Mouse (Mus musculus): Measurements from ENCODE around the gene Artn.

Artn gene

DNA sequence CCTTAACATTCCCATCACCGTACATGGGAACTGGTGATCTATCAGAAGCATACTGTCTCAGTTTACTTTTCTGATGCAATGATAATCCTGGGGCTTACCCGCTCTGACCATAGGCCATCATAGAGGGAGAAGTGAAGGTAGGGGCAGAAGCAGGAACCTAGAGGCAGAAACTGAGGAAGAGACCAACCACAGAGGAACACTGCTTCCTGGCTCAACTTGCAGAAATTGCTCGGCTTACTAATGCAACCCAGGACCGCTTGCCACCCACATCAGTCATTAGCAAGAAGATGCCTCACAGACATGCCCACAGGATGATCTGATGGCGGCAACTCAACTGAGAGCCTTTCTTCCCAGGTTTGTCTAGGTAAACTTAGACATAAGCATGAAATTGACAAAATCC is 10.8 kb downstream of the Artn start:
- no peak for DNase-seq (ENCODE audit: low read depth, low spot score)

- DNase-seq (ENCODE audit: low read depth, low spot score), result no peak
These were observed 11.3 kb downstream of the Artn start for GRCm38 (mm10) chr4:117918261-117918660.

DNA sequence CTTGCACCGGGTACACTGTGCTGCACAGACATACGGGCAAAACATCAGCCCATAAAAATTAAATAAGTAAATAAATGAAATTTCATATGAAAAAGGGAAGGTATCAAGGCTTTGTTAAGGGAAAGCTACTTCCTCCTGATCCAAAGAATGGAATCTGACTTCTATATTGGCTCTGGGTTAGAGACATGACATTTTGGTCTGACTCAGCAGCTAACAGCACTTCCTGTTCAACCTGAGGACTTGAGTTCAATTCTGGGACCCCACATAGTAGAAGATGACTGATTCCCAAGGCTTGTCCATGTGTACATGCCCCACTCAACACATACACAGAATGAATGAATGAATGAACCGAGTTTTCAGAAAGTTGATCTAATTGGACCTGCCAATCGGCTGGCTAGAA is 11.7 kb downstream of the Artn start:
- no peak for DNase-seq (ENCODE audit: low read depth, low spot score)

DNA sequence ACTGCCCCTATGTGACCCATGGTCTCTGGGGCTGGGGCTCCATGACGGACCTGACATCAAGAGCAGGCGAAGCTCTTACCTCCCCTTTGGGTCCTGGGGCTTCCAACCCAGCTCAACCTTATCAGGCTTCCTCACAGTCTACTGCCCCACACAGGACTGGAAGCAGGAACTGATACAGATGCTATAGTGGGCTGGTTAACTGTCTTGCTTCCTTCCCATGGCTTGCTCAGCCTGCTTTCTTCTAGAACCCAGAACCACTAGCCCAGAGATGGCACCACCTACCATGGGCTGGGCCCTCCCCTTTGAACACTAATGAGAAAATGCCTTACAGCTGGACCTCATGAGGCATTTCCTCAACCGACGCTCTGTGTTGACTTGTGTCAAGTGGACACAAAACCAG is 12.2 kb downstream of the Artn start:
- no peak for DNase-seq (ENCODE audit: low read depth, low spot score)

DNA sequence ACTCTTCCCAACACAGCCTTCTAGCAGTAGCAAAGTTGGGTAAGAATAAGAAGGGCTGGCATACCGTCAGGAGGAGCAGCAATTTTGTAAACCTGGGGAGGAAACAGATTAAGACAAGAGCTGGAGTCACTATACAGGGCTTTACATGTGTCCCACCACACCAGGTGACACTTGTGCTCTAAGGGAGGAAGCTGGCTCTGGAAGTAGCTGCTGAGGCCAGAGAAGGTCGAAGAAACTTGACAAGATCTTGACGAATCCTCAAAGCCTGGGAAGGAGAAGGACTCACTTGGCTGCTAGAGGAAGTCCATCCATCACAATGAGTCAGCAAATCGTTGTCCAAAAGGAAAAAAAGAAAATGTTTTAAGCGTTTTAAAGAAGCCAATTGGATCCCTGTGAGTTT is 13.2 kb downstream of the Artn start:
- no peak for DNase-seq (ENCODE audit: low read depth, low spot score)

DNA sequence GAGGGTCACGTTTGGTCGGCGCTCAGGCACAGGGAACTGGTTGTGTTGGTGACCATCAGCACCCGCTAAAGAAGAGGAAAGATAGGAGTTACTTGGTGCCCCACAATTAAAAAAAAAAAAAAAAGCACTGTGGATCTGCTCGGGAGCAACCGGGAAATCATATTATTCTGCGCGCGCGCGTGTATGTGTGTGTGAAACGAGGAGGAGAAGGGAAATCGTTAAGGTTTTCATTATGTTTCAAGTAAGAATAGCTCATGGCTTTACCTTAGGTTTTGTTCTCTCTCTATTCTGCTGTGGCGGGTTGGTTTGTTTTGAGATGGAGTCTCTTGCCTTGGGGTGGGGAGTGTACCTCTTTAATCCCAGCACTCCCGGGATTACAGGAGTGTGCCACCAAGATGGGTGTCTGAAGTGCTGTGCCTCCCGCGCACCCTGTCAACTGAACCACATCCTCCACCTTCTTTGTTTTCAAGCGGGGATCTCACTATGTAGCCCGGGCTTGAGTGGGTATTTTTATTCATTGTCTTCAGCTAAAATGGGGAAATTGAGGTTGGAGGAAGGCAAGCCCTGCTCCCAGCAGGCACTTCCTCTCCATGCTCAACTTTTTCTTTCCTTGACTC is 14.0 kb downstream of the Artn start:
- peak; percentile 43 for DNase-seq (ENCODE audit: low read depth, low spot score)

GRCm38 (mm10) chr4:117914591-117915442 is 14.7 kb downstream of the Artn start, which contains the start of gene Ipo13:
TSS of gene Ipo13 (minus strand) at chr4:117914999.
- DNase-seq (ENCODE audit: low read depth, low spot score), result peak; percentile 98

GRCm38 (mm10) chr4:117914031-117914430 is 15.5 kb downstream of the Artn start:
- peak; percentile 30 for DNase-seq (ENCODE audit: low read depth, low spot score)

- no peak for DNase-seq (ENCODE audit: low read depth, low spot score)
These were observed 16.1 kb downstream of the Artn start for GRCm38 (mm10) chr4:117913421-117913820.

DNA sequence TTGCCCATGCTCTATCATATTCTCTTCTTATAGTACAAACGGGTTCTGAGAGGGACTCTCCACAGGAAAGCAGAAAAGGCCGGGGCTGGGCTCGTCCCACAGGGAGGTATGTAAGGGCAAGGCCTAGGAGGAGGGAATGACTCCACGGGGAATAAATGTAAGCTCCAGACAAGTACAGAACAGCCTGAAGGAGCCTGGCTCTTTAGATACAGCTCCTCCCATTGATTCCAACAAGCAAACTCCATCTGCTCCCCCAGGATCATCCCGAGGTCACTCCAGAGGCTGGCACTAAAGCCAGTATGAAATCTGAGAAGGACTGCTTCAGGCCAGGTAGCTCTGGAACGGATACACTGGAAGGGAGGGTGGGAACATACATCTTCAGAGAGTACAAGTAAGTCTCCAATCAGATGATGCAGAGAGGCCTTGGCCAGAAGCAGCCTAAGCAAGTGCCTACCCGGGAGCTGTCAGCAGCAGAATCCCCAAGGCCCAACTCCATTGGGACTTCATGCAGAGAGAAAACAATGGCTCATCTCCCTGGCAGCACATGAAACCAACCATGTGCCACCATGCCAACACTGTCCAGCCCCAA is 16.8 kb downstream of the Artn start:
- DNase-seq (ENCODE audit: low read depth, low spot score), result no peak

- DNase-seq (ENCODE audit: low read depth, low spot score), result no peak
These were observed 17.4 kb downstream of the Artn start for GRCm38 (mm10) chr4:117912131-117912561.

GRCm38 (mm10) chr4:117908834-117909453 is 20.6 kb downstream of the Artn start:
- no peak for DNase-seq (ENCODE audit: low read depth, low spot score)

DNA sequence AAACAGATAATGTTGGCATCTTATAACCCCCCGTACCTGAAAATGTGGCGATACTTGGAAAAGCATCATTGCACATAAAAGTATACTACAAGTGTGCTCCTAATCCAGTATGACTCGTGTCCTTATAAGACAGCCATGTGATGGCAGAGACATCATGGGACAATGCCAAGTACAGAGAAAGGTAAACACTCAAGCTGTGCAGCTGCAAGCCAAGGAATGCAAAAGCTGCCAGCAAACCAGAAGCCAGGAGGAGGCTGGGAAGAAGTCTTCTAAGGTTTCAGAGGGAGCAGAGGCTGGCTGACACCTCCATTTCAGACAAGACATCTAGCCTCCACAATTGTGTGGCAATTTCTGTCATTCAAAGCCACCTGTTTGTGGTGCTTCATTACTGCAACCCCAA is 23.4 kb downstream of the Artn start:
- no peak for DNase-seq (ENCODE audit: low read depth, low spot score)

- DNase-seq (ENCODE audit: low read depth, low spot score), result no peak
These were observed 24.8 kb downstream of the Artn start for GRCm38 (mm10) chr4:117904761-117905160.

- no peak for DNase-seq (ENCODE audit: low read depth, low spot score)
These were observed 25.5 kb downstream of the Artn start for GRCm38 (mm10) chr4:117904094-117904493.

DNA sequence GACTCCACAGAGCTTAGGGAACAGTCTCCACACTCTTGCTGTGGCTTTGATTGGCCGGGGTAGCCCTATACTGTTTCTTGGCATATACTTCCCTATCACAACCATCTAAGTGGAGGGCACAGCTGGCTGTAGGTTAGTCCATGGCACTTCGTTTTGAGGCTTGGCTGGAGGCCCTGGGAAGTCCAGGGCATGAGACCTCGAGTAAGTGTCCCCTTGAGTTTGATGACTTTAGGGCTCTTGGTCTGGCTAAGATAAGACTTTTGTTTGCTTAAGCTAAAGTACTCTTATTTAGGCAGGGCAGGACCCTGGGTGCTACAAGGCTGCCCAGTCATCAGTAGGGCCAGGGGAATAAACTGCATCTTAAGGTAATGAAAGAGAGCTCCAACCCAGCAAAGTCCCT is 31.5 kb downstream of the Artn start:
- no peak for DNase-seq (ENCODE audit: low read depth, low spot score)

GRCm38 (mm10) chr4:117896031-117896430 is 33.5 kb downstream of the Artn start:
- no peak for DNase-seq (ENCODE audit: low read depth, low spot score)

DNA sequence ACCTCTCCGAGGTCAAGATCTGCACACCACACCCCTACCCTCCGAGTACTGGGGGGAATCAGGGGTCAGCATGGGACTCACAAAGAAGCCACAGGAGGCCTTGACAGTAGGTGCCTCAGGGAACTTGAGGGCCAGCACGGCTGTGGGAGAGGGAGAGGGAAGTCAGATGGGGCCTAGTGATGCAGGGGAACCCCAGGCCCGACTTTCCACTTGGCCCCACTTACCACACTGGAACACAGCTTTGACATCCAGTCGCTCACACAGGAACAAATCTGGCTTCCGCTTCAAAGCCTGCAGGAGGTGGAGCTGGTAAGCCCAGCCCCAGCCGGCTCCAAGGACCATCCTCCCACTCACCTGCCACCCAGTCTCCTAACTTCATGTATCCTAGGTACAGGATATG is 34.2 kb downstream of the Artn start:
- no peak for DNase-seq (ENCODE audit: low read depth, low spot score)

GRCm38 (mm10) chr4:117894601-117895000 is 35.0 kb downstream of the Artn start:
- DNase-seq (ENCODE audit: low read depth, low spot score), result no peak

GRCm38 (mm10) chr4:117893376-117893775 is 36.2 kb downstream of the Artn start:
- peak; percentile 49 for DNase-seq (ENCODE audit: low read depth, low spot score)

GRCm38 (mm10) chr4:117891738-117892161 is 37.8 kb downstream of the Artn start, which contains the start of gene Dph2:
TSS of gene Dph2 (minus strand) at chr4:117892032.
- DNase-seq (ENCODE audit: low read depth, low spot score), result peak; percentile 89

DNA sequence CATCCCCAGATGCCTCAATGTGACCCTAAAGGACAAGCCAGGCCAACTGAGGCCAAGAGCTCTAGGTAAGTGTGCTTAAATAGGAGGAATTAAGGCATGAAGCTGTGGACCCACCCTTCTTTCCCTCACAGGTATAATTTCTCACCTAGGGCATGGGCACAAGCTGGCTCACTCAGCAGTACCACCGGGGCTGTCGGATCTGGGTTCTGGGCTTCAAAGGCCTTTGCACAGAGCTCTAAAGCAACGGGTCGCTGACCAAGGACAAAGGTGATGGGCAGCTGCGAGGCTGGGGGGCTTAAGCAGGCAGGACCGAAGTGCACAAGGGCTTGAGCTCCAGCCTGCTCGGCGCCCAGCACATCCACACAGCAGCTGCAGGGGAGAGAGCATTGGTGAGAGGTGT is 38.8 kb downstream of the Artn start:
- DNase-seq (ENCODE audit: low read depth, low spot score), result no peak

Measured in A20 (cell line).